Mouse (Mus musculus) spleen, postnatal 36 days (tissue): ENCODE data around the gene Fabp6.

ENCODE experiments used
- DNase-seq, 2 experiments: peaks; one replicate each; pipeline ENCODE4 v3.0.0; 2022; ENCODE audit warnings: low spot score in 2 of 2, mixed read lengths in 1 of 2

The Fabp6 gene

DNA sequence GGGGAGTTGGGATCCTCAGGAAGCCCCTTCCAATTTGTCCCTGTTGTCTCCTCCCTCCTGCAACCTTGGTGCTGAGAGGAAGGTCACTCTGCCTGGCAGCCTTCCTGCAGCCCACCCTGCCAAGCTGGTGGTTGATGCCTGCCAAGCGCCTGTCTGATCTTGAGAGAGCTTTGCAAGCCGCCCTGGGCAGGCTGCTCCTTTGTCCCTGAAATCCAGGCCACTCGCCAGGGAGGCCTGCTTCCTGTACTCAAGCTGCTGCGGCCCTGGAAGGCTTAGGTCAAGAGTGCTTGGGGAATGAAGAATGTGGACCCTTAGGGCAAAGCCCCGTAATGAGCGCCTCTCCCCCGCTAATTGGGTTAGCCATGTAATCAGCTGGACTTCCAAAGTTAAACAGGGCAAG, 53.2 kb downstream of the Fabp6 start:
- peak in 1 of 2 experiments; percentile 3 for DNase-seq

DNA sequence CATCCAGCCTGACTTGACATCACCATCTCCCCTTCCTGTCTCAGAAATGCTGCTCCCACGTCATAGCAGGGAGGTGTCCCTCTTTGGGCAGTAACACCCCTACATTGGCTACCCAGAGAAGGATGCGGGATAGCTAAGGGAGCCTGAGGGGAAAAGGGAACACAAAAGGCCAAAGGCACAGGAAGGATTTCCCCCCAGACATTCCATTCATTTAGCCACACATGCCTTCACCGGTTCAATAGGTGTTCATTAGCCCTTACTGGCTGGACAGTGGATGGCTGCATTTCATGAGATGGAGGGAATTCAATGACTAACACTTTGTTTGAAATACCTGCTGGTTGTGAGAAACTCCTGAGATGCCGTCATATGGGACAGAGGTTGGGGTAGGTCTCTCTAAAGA, 54.7 kb downstream of the Fabp6 start:
- DNase-seq, result no peak
